Mouse (Mus musculus): Measurements from ENCODE around the gene Cox7a2l. TPM values are rescaled to one million over a fixed set of nuclear protein-coding genes. Genes with fewer than 3 reads are reported as not detected.

The Cox7a2l gene
- polyA plus RNA-seq (2016; fragmentation: Nextera tagmentation; extraction: Ambion mirVana), result 150 TPM in 2 replicates

- Histone ChIP-seq H3K4me2 (replicated peaks) (no peak within 1 kb of the TSS), H3K4me1 (peaks cover 17% of the 10 kb centered on the region), H3K4me3 (no peak within 1 kb of the TSS), H3K9ac (replicated peaks) (no peak within 1 kb of the TSS), H3K27me3 (no peaks in the 10 kb centered on the region), H3K27ac (replicated peaks) (no peak within 1 kb of the TSS), H3K36me3 (no peaks in the 10 kb centered on the region), H3K9me3 (no peaks in the 10 kb centered on the region)
- WGBS, result 94% methylated on average over 8 of the region's 8 CpGs
- no peak for ATAC-seq (ENCODE audit: low FRiP score, low read depth)
Observed at GRCm38 (mm10) chr17:83517280-83518015, at the start of gene Cox7a2l. Gene Cox7a2l, minus strand, starts transcription at chr17:83517330.

DNA sequence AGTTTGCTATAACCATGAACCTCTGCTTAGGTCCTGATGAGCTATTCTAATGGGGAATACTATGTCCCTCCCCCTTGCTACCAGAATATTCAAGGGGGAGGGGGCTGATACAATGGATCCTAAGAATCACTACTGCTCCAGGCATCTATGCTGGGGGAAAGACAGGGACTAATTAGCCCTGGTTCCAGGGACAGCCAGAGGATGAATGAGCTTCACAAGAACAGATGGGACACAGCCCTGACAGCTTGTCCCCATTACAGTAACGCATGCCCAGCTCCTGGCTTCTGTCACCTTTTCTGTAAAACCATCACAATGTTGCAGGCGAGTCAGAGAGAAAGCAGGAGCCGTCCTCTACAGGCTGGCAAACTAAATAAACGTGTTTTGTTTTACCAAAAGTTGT, 48.4 kb upstream of the Cox7a2l start:
- Histone ChIP-seq H3K4me2 (replicated peaks) (no peak overlapping the region), H3K4me3 (no peak overlapping the region), H3K27me3 (no peaks in the 10 kb centered on the region), H3K4me1 (peaks cover 10% of the 10 kb centered on the region), H3K36me3 (no peaks in the 10 kb centered on the region), H3K9me3 (no peaks in the 10 kb centered on the region), H3K27ac (replicated peaks) (no peak overlapping the region), H3K9ac (replicated peaks) (no peak overlapping the region)
- WGBS, result 73% methylated on average over 4 of the region's 4 CpGs
- peak; percentile 79 for ATAC-seq (ENCODE audit: low FRiP score, low read depth)

GRCm38 (mm10) chr17:83564119-83564820, 47.1 kb upstream of the Cox7a2l start:
- Histone ChIP-seq H3K27ac (replicated peaks) (no peak overlapping the region), H3K4me3 (no peak overlapping the region), H3K27me3 (no peaks in the 10 kb centered on the region), H3K9ac (replicated peaks) (no peak overlapping the region), H3K4me2 (replicated peaks) (no peak overlapping the region), H3K4me1 (peaks cover 10% of the 10 kb centered on the region), H3K36me3 (no peaks in the 10 kb centered on the region), H3K9me3 (no peaks in the 10 kb centered on the region)
- WGBS, result 66% methylated on average over 12 of the region's 12 CpGs
- no peak for ATAC-seq (ENCODE audit: low FRiP score, low read depth)

- H3K4me3 ChIP-seq, result no peak overlapping the region
- H3K4me1 ChIP-seq, result peaks cover 10% of the 10 kb centered on the region
- H3K9me3 ChIP-seq, result no peaks in the 10 kb centered on the region
- WGBS, result 55% methylated on average over 10 of the region's 10 CpGs
- no peak overlapping the region for H3K27ac ChIP-seq (replicated peaks)
- no peak overlapping the region for H3K9ac ChIP-seq (replicated peaks)
- H3K36me3 ChIP-seq, result no peaks in the 10 kb centered on the region
- H3K4me2 ChIP-seq (replicated peaks), result 0 out of 2 replicates have a peak overlapping the region, but pooled peaks have one; percentile 9
- H3K27me3 ChIP-seq, result no peaks in the 10 kb centered on the region
- no peak for ATAC-seq (ENCODE audit: low FRiP score, low read depth)
Observed at GRCm38 (mm10) chr17:83563703-83564111, 46.6 kb upstream of the Cox7a2l start.

GRCm38 (mm10) chr17:83562153-83563010, 45.3 kb upstream of the Cox7a2l start:
- Histone ChIP-seq H3K27me3 (no peaks in the 10 kb centered on the region), H3K4me3 (no peak overlapping the region), H3K9ac (replicated peaks) (no peak overlapping the region), H3K4me1 (peaks cover 10% of the 10 kb centered on the region), H3K36me3 (no peaks in the 10 kb centered on the region), H3K4me2 (replicated peaks) (no peak overlapping the region), H3K27ac (replicated peaks) (no peak overlapping the region), H3K9me3 (no peaks in the 10 kb centered on the region)
- no peak for ATAC-seq (ENCODE audit: low FRiP score, low read depth)
- WGBS, result 93% methylated on average over 5 of the region's 5 CpGs

- 54% methylated on average over 8 of the region's 8 CpGs for WGBS
- no peak for ATAC-seq (ENCODE audit: low FRiP score, low read depth)
- Histone ChIP-seq H3K9me3 (no peaks in the 10 kb centered on the region), H3K27me3 (no peaks in the 10 kb centered on the region), H3K27ac (replicated peaks) (no peak overlapping the region), H3K4me2 (replicated peaks) (no peak overlapping the region), H3K9ac (replicated peaks) (no peak overlapping the region), H3K4me1 (no peaks in the 10 kb centered on the region; the same call in 1 of the 2 replicates), H3K36me3 (no peaks in the 10 kb centered on the region), H3K4me3 (no peak overlapping the region)
Observed at GRCm38 (mm10) chr17:83559081-83559480, 42.0 kb upstream of the Cox7a2l start.

DNA sequence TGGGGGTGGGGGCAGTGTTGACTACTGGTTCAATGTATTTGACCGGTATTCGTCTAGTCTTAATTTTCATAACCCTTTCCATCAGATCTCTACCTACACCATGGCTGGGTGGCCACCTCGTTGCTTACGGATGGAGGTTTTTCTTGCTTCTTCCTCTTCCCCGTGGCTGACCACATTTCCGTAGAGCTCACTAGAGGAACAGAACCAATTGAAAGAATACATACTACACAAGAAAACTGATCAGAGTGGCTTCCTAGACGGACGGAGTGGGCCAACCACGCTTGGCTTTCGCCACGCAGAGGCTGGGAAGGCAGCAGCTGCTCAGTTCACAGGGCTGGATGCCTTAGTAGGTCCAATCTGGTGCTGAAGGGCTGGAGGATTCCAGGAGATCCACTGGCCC, 38.7 kb upstream of the Cox7a2l start:
- Histone ChIP-seq H3K9me3 (no peaks in the 10 kb centered on the region), H3K4me2 (replicated peaks) (no peak overlapping the region), H3K27ac (replicated peaks) (no peak overlapping the region), H3K27me3 (no peaks in the 10 kb centered on the region), H3K4me1 (no peaks in the 10 kb centered on the region; the same call in 1 of the 2 replicates), H3K36me3 (no peaks in the 10 kb centered on the region), H3K4me3 (no peak overlapping the region), H3K9ac (replicated peaks) (no peak overlapping the region)
- WGBS, result 94% methylated on average over 11 of the region's 11 CpGs
- no peak for ATAC-seq (ENCODE audit: low FRiP score, low read depth)

- no peaks in the 10 kb centered on the region for H3K27me3 ChIP-seq
- no peak overlapping the region for H3K27ac ChIP-seq (replicated peaks)
- WGBS, result 90% methylated on average over 7 of the region's 7 CpGs
- H3K9me3 ChIP-seq, result no peaks in the 10 kb centered on the region
- no peak overlapping the region for H3K4me3 ChIP-seq
- no peak overlapping the region for H3K9ac ChIP-seq (replicated peaks)
- no peaks in the 10 kb centered on the region for H3K36me3 ChIP-seq
- no peak overlapping the region for H3K4me2 ChIP-seq (replicated peaks)
- no peak for ATAC-seq (ENCODE audit: low FRiP score, low read depth)
- H3K4me1 ChIP-seq, result no peaks in the 10 kb centered on the region; the same call in 1 of the 2 replicates
Observed at GRCm38 (mm10) chr17:83554997-83555396, 37.9 kb upstream of the Cox7a2l start.

- WGBS, result 11% methylated on average over 12 of the region's 12 CpGs
- Histone ChIP-seq H3K4me2 (replicated peaks) (0 out of 2 replicates have a peak overlapping the region, but pooled peaks have one; percentile 5), H3K9ac (replicated peaks) (no peak overlapping the region), H3K9me3 (no peaks in the 10 kb centered on the region), H3K4me3 (no peak overlapping the region), H3K27me3 (peaks cover 32% of the 10 kb centered on the region), H3K36me3 (no peaks in the 10 kb centered on the region), H3K27ac (replicated peaks) (peak overlapping the region; percentile 52; the same call in 1 of the 2 replicates), H3K4me1 (peaks cover 29% of the 10 kb centered on the region)
- ATAC-seq (ENCODE audit: low FRiP score, low read depth), result peak; percentile 23; the same call in 1 of the 2 replicates
Observed at GRCm38 (mm10) chr17:83548501-83549233, 31.5 kb upstream of the Cox7a2l start.

DNA sequence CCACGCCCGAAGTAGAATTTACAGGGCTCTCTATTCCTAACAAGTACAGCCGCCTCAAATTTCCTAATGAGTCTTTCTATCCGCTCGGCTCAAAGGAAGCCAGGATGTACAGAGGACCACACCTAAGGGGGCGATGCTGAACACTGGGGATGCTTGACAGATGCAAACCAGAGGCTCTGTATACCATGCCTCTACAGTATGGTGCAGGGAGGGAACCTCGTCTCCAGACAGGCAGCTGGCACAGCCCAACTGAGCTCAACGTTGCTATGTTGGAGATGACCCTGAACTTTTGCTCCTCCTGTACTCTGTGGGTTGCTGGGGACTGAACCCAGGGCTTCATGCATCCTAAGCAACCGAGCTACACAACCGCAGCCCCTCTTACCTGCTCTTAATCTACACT, 30.0 kb upstream of the Cox7a2l start:
- no peaks in the 10 kb centered on the region for H3K9me3 ChIP-seq
- peaks cover 29% of the 10 kb centered on the region for H3K4me1 ChIP-seq
- H3K27me3 ChIP-seq, result peaks cover 32% of the 10 kb centered on the region
- no peak overlapping the region for H3K9ac ChIP-seq (replicated peaks)
- 43% methylated on average over 10 of the region's 10 CpGs for WGBS
- no peak overlapping the region for H3K4me2 ChIP-seq (replicated peaks)
- no peak overlapping the region for H3K4me3 ChIP-seq
- no peaks in the 10 kb centered on the region for H3K36me3 ChIP-seq
- no peak for ATAC-seq (ENCODE audit: low FRiP score, low read depth)
- no peak overlapping the region; the same call in 1 of the 2 replicates for H3K27ac ChIP-seq (replicated peaks)
